Mouse (Mus musculus) frontal cortex, adult (tissue): ENCODE results near the gene Nfatc4.

Experiments used
- ATAC-seq: cut with Nextera tagmentation; 2 replicates; pipeline ENCODE4 v1.9.2; 2017; ENCODE audit warnings: mild to moderate bottlenecking, moderate library complexity, mixed read lengths; ENCODE audit not compliant: low TSS enrichment

Nfatc4 gene

GRCm38 (mm10) chr14:55822435-55822990 lies 431 bp upstream of the Nfatc4 start:
- ATAC-seq = peak; percentile 72

GRCm38 (mm10) chr14:55824001-55824480 lies 1.1 kb downstream of the Nfatc4 start:
- ATAC-seq = no peak

GRCm38 (mm10) chr14:55824481-55825215 lies 1.7 kb downstream of the Nfatc4 start:
- no peak for ATAC-seq

GRCm38 (mm10) chr14:55825216-55826051 lies 2.5 kb downstream of the Nfatc4 start:
- ATAC-seq = no peak

GRCm38 (mm10) chr14:55826142-55826541 lies 3.2 kb downstream of the Nfatc4 start:
- no peak for ATAC-seq

GRCm38 (mm10) chr14:55826551-55827340 lies 3.8 kb downstream of the Nfatc4 start:
- ATAC-seq = no peak

- ATAC-seq = no peak
Measured at GRCm38 (mm10) chr14:55828716-55829263, 5.8 kb downstream of the Nfatc4 start.

- no peak for ATAC-seq
Measured at GRCm38 (mm10) chr14:55829854-55830253, 6.9 kb downstream of the Nfatc4 start.

- ATAC-seq = no peak
Measured at GRCm38 (mm10) chr14:55830331-55830730, 7.4 kb downstream of the Nfatc4 start.

GRCm38 (mm10) chr14:55833126-55833525 lies 10.2 kb downstream of the Nfatc4 start:
- ATAC-seq = no peak

- no peak for ATAC-seq
Measured at GRCm38 (mm10) chr14:55834808-55835533, 12.0 kb downstream of the Nfatc4 start.

- ATAC-seq = no peak
Measured at GRCm38 (mm10) chr14:55838312-55838711, 15.4 kb downstream of the Nfatc4 start.

- no peak for ATAC-seq
Measured at GRCm38 (mm10) chr14:55838740-55839139, 15.8 kb downstream of the Nfatc4 start.

- ATAC-seq = no peak
Measured at GRCm38 (mm10) chr14:55840853-55841366, 18.0 kb downstream of the Nfatc4 start.

- no peak for ATAC-seq
Measured at GRCm38 (mm10) chr14:55842794-55843193, 19.9 kb downstream of the Nfatc4 start.

GRCm38 (mm10) chr14:55845506-55846294 lies 22.8 kb downstream of the Nfatc4 start:
- ATAC-seq = no peak

GRCm38 (mm10) chr14:55850885-55851284 lies 27.9 kb downstream of the Nfatc4 start:
- no peak for ATAC-seq

- peak; percentile 25; the same call in 1 of the 2 replicates for ATAC-seq
Measured at GRCm38 (mm10) chr14:55852646-55853551, 30.0 kb downstream of the Nfatc4 start.
